Mouse (Mus musculus): ENCODE measurements around the gene Gtf2ird1.

The Gtf2ird1 gene

GRCm38 (mm10) chr5:134456503-134456962 lies at the start of gene Gtf2ird1:
Gene Gtf2ird1, minus strand, starts transcription at chr5:134456716.
- H3K4me3 ChIP-seq (replicated peaks; ENCODE audit: low read length): peak within 1 kb of the TSS; percentile 84
- 0 out of 2 replicates have a peak, but pooled peaks cover 2% of the 10 kb centered on the region for H3K27me3 ChIP-seq (ENCODE audit: insufficient read depth, low read length)
- H3K9me3 ChIP-seq (ENCODE audit: low read length): 0 out of 2 replicates have a peak, but pooled peaks cover 5% of the 10 kb centered on the region
- peaks cover 21% of the 10 kb centered on the region for H3K36me3 ChIP-seq (ENCODE audit: insufficient read depth, low read length)
- peaks cover 58% of the 10 kb centered on the region for H3K4me1 ChIP-seq (replicated peaks; ENCODE audit: low read depth, low read length)
- no peak for TF ChIP-seq POU5F1 (IDR thresholded peaks at IDR 0.05; ENCODE audit: borderline replicate concordance, low read length)

- peaks cover 20% of the 10 kb centered on the region; the same call in 1 of the 2 replicates for H3K36me3 ChIP-seq (ENCODE audit: insufficient read depth, low read length)
- no peak overlapping the region for H3K4me3 ChIP-seq (replicated peaks; ENCODE audit: low read length)
- H3K9me3 ChIP-seq (ENCODE audit: low read length): peaks cover 7% of the 10 kb centered on the region; the same call in 1 of the 2 replicates
- peaks cover 47% of the 10 kb centered on the region for H3K4me1 ChIP-seq (replicated peaks; ENCODE audit: low read depth, low read length)
- TF ChIP-seq POU5F1 (IDR thresholded peaks at IDR 0.05; ENCODE audit: borderline replicate concordance, low read length): no peak
- TF ChIP-seq CTCF (conservative IDR thresholded peaks at IDR 0.05; ENCODE audit: low read length): no peak
- TF ChIP-seq NANOG (IDR thresholded peaks at IDR 0.05; ENCODE audit: borderline replicate concordance, low read length): no peak
- H3K27me3 ChIP-seq (ENCODE audit: insufficient read depth, low read length): peaks cover 30% of the 10 kb centered on the region
These were observed 49.3 kb upstream of the Gtf2ird1 start for GRCm38 (mm10) chr5:134505810-134506292.

- H3K27me3 ChIP-seq (ENCODE audit: insufficient read depth, low read length): peaks cover 30% of the 10 kb centered on the region
- no peak for TF ChIP-seq CTCF (conservative IDR thresholded peaks at IDR 0.05; ENCODE audit: low read length)
- no peak for TF ChIP-seq POU5F1 (IDR thresholded peaks at IDR 0.05; ENCODE audit: borderline replicate concordance, low read length)
- TF ChIP-seq NANOG (IDR thresholded peaks at IDR 0.05; ENCODE audit: borderline replicate concordance, low read length): no peak
- no peaks in the 10 kb centered on the region; the same call in 1 of the 2 replicates for H3K9me3 ChIP-seq (ENCODE audit: low read length)
- H3K4me1 ChIP-seq (replicated peaks; ENCODE audit: low read depth, low read length): peaks cover 43% of the 10 kb centered on the region
- H3K4me3 ChIP-seq (replicated peaks; ENCODE audit: low read length): peak overlapping the region; percentile 65
- no peaks in the 10 kb centered on the region for H3K36me3 ChIP-seq (ENCODE audit: insufficient read depth, low read length)
These were observed 46.1 kb upstream of the Gtf2ird1 start for GRCm38 (mm10) chr5:134502591-134502990.

- Histone ChIP-seq H3K9me3 (ENCODE audit: low read length) (no peaks in the 10 kb centered on the region; the same call in 1 of the 2 replicates), H3K36me3 (ENCODE audit: insufficient read depth, low read length) (0 out of 2 replicates have a peak, but pooled peaks cover 2% of the 10 kb centered on the region), H3K4me1 (replicated peaks; ENCODE audit: low read depth, low read length) (peaks cover 37% of the 10 kb centered on the region), H3K4me3 (replicated peaks; ENCODE audit: low read length) (no peak overlapping the region), H3K27me3 (ENCODE audit: insufficient read depth, low read length) (peaks cover 30% of the 10 kb centered on the region)
- TF ChIP-seq POU5F1 (IDR thresholded peaks at IDR 0.05; ENCODE audit: borderline replicate concordance, low read length) (no peak), CTCF (conservative IDR thresholded peaks at IDR 0.05; ENCODE audit: low read length) (peak; percentile 18; the same call in 1 of the 2 replicates)
These were observed 44.9 kb upstream of the Gtf2ird1 start for GRCm38 (mm10) chr5:134501453-134501852.

GRCm38 (mm10) chr5:134500681-134501080 lies 44.2 kb upstream of the Gtf2ird1 start:
- peaks cover 37% of the 10 kb centered on the region for H3K4me1 ChIP-seq (replicated peaks; ENCODE audit: low read depth, low read length)
- TF ChIP-seq POU5F1 (IDR thresholded peaks at IDR 0.05; ENCODE audit: borderline replicate concordance, low read length) (no peak), NANOG (IDR thresholded peaks at IDR 0.05; ENCODE audit: borderline replicate concordance, low read length) (no peak), CTCF (conservative IDR thresholded peaks at IDR 0.05; ENCODE audit: low read length) (no peak)
- no peak overlapping the region for H3K4me3 ChIP-seq (replicated peaks; ENCODE audit: low read length)
- no peaks in the 10 kb centered on the region; the same call in 1 of the 2 replicates for H3K9me3 ChIP-seq (ENCODE audit: low read length)
- peaks cover 29% of the 10 kb centered on the region for H3K27me3 ChIP-seq (ENCODE audit: insufficient read depth, low read length)
- H3K36me3 ChIP-seq (ENCODE audit: insufficient read depth, low read length): 0 out of 2 replicates have a peak, but pooled peaks cover 6% of the 10 kb centered on the region

- no peak overlapping the region for H3K4me3 ChIP-seq (replicated peaks; ENCODE audit: low read length)
- H3K4me1 ChIP-seq (replicated peaks; ENCODE audit: low read depth, low read length): peaks cover 34% of the 10 kb centered on the region
- H3K9me3 ChIP-seq (ENCODE audit: low read length): no peaks in the 10 kb centered on the region; the same call in 1 of the 2 replicates
- 0 out of 2 replicates have a peak, but pooled peaks cover 6% of the 10 kb centered on the region for H3K36me3 ChIP-seq (ENCODE audit: insufficient read depth, low read length)
- peaks cover 22% of the 10 kb centered on the region for H3K27me3 ChIP-seq (ENCODE audit: insufficient read depth, low read length)
- peak; percentile 78 for TF ChIP-seq CTCF (conservative IDR thresholded peaks at IDR 0.05; ENCODE audit: low read length)
- TF ChIP-seq POU5F1 (IDR thresholded peaks at IDR 0.05; ENCODE audit: borderline replicate concordance, low read length): no peak
These were observed 43.5 kb upstream of the Gtf2ird1 start for GRCm38 (mm10) chr5:134500062-134500461.

- TF ChIP-seq CTCF (conservative IDR thresholded peaks at IDR 0.05; ENCODE audit: low read length): no peak
- Histone ChIP-seq H3K36me3 (ENCODE audit: insufficient read depth, low read length) (peaks cover 10% of the 10 kb centered on the region; the same call in 1 of the 2 replicates), H3K27me3 (ENCODE audit: insufficient read depth, low read length) (no peaks in the 10 kb centered on the region), H3K4me3 (replicated peaks; ENCODE audit: low read length) (no peak overlapping the region), H3K9me3 (ENCODE audit: low read length) (no peaks in the 10 kb centered on the region; the same call in 1 of the 2 replicates), H3K4me1 (replicated peaks; ENCODE audit: low read depth, low read length) (peaks cover 23% of the 10 kb centered on the region)
These were observed 40.5 kb upstream of the Gtf2ird1 start for GRCm38 (mm10) chr5:134497026-134497425.

GRCm38 (mm10) chr5:134495796-134496195 lies 39.3 kb upstream of the Gtf2ird1 start:
- Histone ChIP-seq H3K27me3 (ENCODE audit: insufficient read depth, low read length) (no peaks in the 10 kb centered on the region), H3K36me3 (ENCODE audit: insufficient read depth, low read length) (peaks cover 10% of the 10 kb centered on the region; the same call in 1 of the 2 replicates), H3K4me1 (replicated peaks; ENCODE audit: low read depth, low read length) (peaks cover 22% of the 10 kb centered on the region), H3K9me3 (ENCODE audit: low read length) (no peaks in the 10 kb centered on the region; the same call in 1 of the 2 replicates), H3K4me3 (replicated peaks; ENCODE audit: low read length) (no peak overlapping the region)
- TF ChIP-seq CTCF (conservative IDR thresholded peaks at IDR 0.05; ENCODE audit: low read length): no peak
- TF ChIP-seq POU5F1 (IDR thresholded peaks at IDR 0.05; ENCODE audit: borderline replicate concordance, low read length): no peak
- TF ChIP-seq NANOG (IDR thresholded peaks at IDR 0.05; ENCODE audit: borderline replicate concordance, low read length): no peak

- H3K4me3 ChIP-seq (replicated peaks; ENCODE audit: low read length): no peak overlapping the region
- H3K36me3 ChIP-seq (ENCODE audit: insufficient read depth, low read length): peaks cover 16% of the 10 kb centered on the region; the same call in 1 of the 2 replicates
- H3K4me1 ChIP-seq (replicated peaks; ENCODE audit: low read depth, low read length): peaks cover 37% of the 10 kb centered on the region
- TF ChIP-seq NANOG (IDR thresholded peaks at IDR 0.05; ENCODE audit: borderline replicate concordance, low read length) (no peak), POU5F1 (IDR thresholded peaks at IDR 0.05; ENCODE audit: borderline replicate concordance, low read length) (no peak), CTCF (conservative IDR thresholded peaks at IDR 0.05; ENCODE audit: low read length) (peak; percentile 87)
- no peaks in the 10 kb centered on the region for H3K9me3 ChIP-seq (ENCODE audit: low read length)
- H3K27me3 ChIP-seq (ENCODE audit: insufficient read depth, low read length): no peaks in the 10 kb centered on the region
These were observed 37.6 kb upstream of the Gtf2ird1 start for GRCm38 (mm10) chr5:134494142-134494541.
